In genomic region chr1:93837335-93837734, GRCm38 (mm10) we compare ENCODE assay signal across 23 mouse cellular contexts. TPM values are rescaled to one million over a fixed set of nuclear protein-coding genes. Genes with fewer than 3 reads are reported as not detected.
DNase-seq lines count a peak whose midpoint lies in the region; ATAC-seq lines count a peak whose summit lies in the region.
"Had no signal": no experiment of that assay in that cellular context is flagged by ENCODE, and none has a peak within 500 bp of the region (broad histone marks: within the 10 kb centered on the region; RNA-seq: fewer than 3 reads in every experiment).

No protein-coding gene starts in this region.

- peak; percentile 0 for DNase-seq in kidney, adult 9 months
- peak; percentile 50 for DNase-seq in lung, postnatal 36 days
- DNase-seq in lung, adult 18-20 months = no peak
- peak; percentile 2 for DNase-seq in MN1 (ENCODE audit: low spot score)
- peak; percentile 1 for DNase-seq in ZHBTc4 (ENCODE audit: low read depth, low spot score)
- DNase-seq: adrenal gland, postnatal 10 days; adrenal gland, postnatal 36 days; cerebellum, adult 18-20 months; cerebellum, adult 9-10 months; cerebellum, postnatal 14 days; gastrocnemius, postnatal 25 days; heart, adult 2 months had no signal

- H3K9me3 ChIP-seq in kidney, embryonic 15.5 days (replicated peaks) = no peaks in the 10 kb centered on the region
- no peaks in the 10 kb centered on the region for H3K9me3 ChIP-seq in forebrain, embryonic 16.5 days (ENCODE audit: control insufficient read depth, low read length)
- H3K9me3 ChIP-seq in midbrain, embryonic 16.5 days (replicated peaks; ENCODE audit: control insufficient read depth, low read length, poor library complexity, severe bottlenecking) = no peaks in the 10 kb centered on the region
- H3K9me3 ChIP-seq: forebrain, embryonic 10.5 days; heart, embryonic 10.5 days; heart, embryonic 13.5 days; hindbrain, embryonic 12.5 days; hindbrain, embryonic 15.5 days had no signal

- H3K4me2 ChIP-seq in kidney, embryonic 15.5 days = no peak overlapping the region
- H3K4me2 ChIP-seq in forebrain, embryonic 16.5 days (ENCODE audit: low read length) = no peak overlapping the region
- no peak overlapping the region for H3K4me2 ChIP-seq in midbrain, embryonic 16.5 days (ENCODE audit: low read length)
- H3K4me2 ChIP-seq: heart, embryonic 13.5 days; hindbrain, embryonic 12.5 days; hindbrain, embryonic 15.5 days had no signal

- H3K27me3 ChIP-seq in kidney, embryonic 15.5 days = no peaks in the 10 kb centered on the region
- H3K27me3 ChIP-seq in forebrain, embryonic 16.5 days (replicated peaks; ENCODE audit: control insufficient read depth, insufficient read depth, low read length) = no peaks in the 10 kb centered on the region
- H3K27me3 ChIP-seq in midbrain, embryonic 16.5 days (ENCODE audit: control insufficient read depth, insufficient read depth, low read depth, low read length) = no peaks in the 10 kb centered on the region
- H3K27me3 ChIP-seq: heart, embryonic 13.5 days; hindbrain, embryonic 12.5 days; hindbrain, embryonic 15.5 days had no signal

- no peak overlapping the region for H3K9ac ChIP-seq in kidney, embryonic 15.5 days
- no peak overlapping the region for H3K9ac ChIP-seq in forebrain, embryonic 16.5 days (replicated peaks; ENCODE audit: low read depth, low read length)
- no peak overlapping the region for H3K9ac ChIP-seq in midbrain, embryonic 16.5 days (ENCODE audit: low read depth, low read length)
- H3K9ac ChIP-seq: heart, embryonic 13.5 days; hindbrain, embryonic 12.5 days; hindbrain, embryonic 15.5 days had no signal

- peaks cover 19% of the 10 kb centered on the region for H3K36me3 ChIP-seq in kidney, embryonic 15.5 days
- no peaks in the 10 kb centered on the region; the same call in 1 of the 2 replicates for H3K36me3 ChIP-seq in forebrain, embryonic 16.5 days (ENCODE audit: control insufficient read depth, insufficient read depth)
- peaks cover 2% of the 10 kb centered on the region; the same call in 1 of the 2 replicates for H3K36me3 ChIP-seq in midbrain, embryonic 16.5 days (ENCODE audit: control insufficient read depth, insufficient read depth, low read length)

- no peaks in the 10 kb centered on the region for H3K4me1 ChIP-seq in kidney, embryonic 15.5 days
- no peaks in the 10 kb centered on the region for H3K4me1 ChIP-seq in forebrain, embryonic 16.5 days (replicated peaks; ENCODE audit: control insufficient read depth, insufficient read depth, low read length)
- no peaks in the 10 kb centered on the region for H3K4me1 ChIP-seq in midbrain, embryonic 16.5 days (ENCODE audit: control insufficient read depth, insufficient read depth, low read length)
- H3K4me1 ChIP-seq: forebrain, embryonic 10.5 days; heart, embryonic 13.5 days; hindbrain, embryonic 12.5 days; hindbrain, embryonic 15.5 days had no signal

- H3K4me3 ChIP-seq in kidney, embryonic 15.5 days (replicated peaks) = no peak overlapping the region
- H3K4me3 ChIP-seq in forebrain, embryonic 16.5 days (replicated peaks; ENCODE audit: low read length) = no peak overlapping the region
- no peak overlapping the region for H3K4me3 ChIP-seq in midbrain, embryonic 16.5 days (ENCODE audit: low read depth, low read length)
- H3K4me3 ChIP-seq: forebrain, embryonic 10.5 days; heart, adult 2 months; heart, embryonic 10.5 days; heart, embryonic 13.5 days; hindbrain, embryonic 12.5 days; hindbrain, embryonic 15.5 days had no signal

- WGBS in kidney, embryonic 15.5 days = 93% methylated on average over 8 of the region's 8 CpGs
- WGBS in forebrain, embryonic 16.5 days = 96% methylated on average over 8 of the region's 8 CpGs
- WGBS in midbrain, embryonic 16.5 days = 88% methylated on average over 8 of the region's 8 CpGs

- H3K27ac ChIP-seq in kidney, embryonic 15.5 days = no peak overlapping the region
- no peak overlapping the region for H3K27ac ChIP-seq in forebrain, embryonic 16.5 days (ENCODE audit: low read length)
- H3K27ac ChIP-seq in midbrain, embryonic 16.5 days (ENCODE audit: low read length) = no peak overlapping the region
- H3K27ac ChIP-seq: forebrain, embryonic 10.5 days; heart, adult 2 months; heart, embryonic 10.5 days; heart, embryonic 13.5 days; hindbrain, embryonic 12.5 days; hindbrain, embryonic 15.5 days had no signal

- no peak for ATAC-seq in kidney, embryonic 15.5 days (replicated peaks; ENCODE audit: low FRiP score)
- ATAC-seq in forebrain, embryonic 16.5 days = no peak
- ATAC-seq in midbrain, embryonic 16.5 days = no peak
- ATAC-seq: forebrain, embryonic 14.5 days had no signal

RNA-seq across cellular contexts. Expression of gene D2hgdh, which starts 12.6 kb away (rescaled TPM):
- 14.1 and 16.5 TPM in 2 replicates for polyA plus RNA-seq in kidney, embryonic 15.5 days (2015; fragmentation: Nextera tagmentation; extraction: Ambion mirVana)
- polyA plus RNA-seq in forebrain, embryonic 16.5 days (2015; fragmentation: Nextera tagmentation; extraction: Ambion mirVana) = 17.2 and 19.5 TPM in 2 replicates
- polyA plus RNA-seq in midbrain, embryonic 16.5 days (2015; fragmentation: Nextera tagmentation; extraction: Ambion mirVana) = 15.7 and 16.7 TPM in 2 replicates

RNA-seq across cellular contexts. Expression of gene Gal3st2, which starts 23.8 kb away (rescaled TPM):
- 0.34 TPM in 1 of 2 replicates, not detected in the other for polyA plus RNA-seq in kidney, embryonic 15.5 days (2015; fragmentation: Nextera tagmentation; extraction: Ambion mirVana)
- not detected in 2 replicates for polyA plus RNA-seq in forebrain, embryonic 16.5 days (2015; fragmentation: Nextera tagmentation; extraction: Ambion mirVana)
- not detected in 2 replicates for polyA plus RNA-seq in midbrain, embryonic 16.5 days (2015; fragmentation: Nextera tagmentation; extraction: Ambion mirVana)
- polyA plus RNA-seq: embryonic facial prominence, embryonic 11.5 days; forebrain, embryonic 10.5 days; forebrain, embryonic 14.5 days; gonadal fat pad, adult 2 months; heart, embryonic 10.5 days; hindbrain, embryonic 12.5 days; hindbrain, embryonic 15.5 days had no signal

RNA-seq across cellular contexts. Expression of gene Ing5, which starts 33.6 kb away (rescaled TPM):
- 19.0 and 19.3 TPM in 2 replicates for polyA plus RNA-seq in kidney, embryonic 15.5 days (2015; fragmentation: Nextera tagmentation; extraction: Ambion mirVana)
- 11.9 and 12.3 TPM in 2 replicates for polyA plus RNA-seq in forebrain, embryonic 16.5 days (2015; fragmentation: Nextera tagmentation; extraction: Ambion mirVana)
- polyA plus RNA-seq in midbrain, embryonic 16.5 days (2015; fragmentation: Nextera tagmentation; extraction: Ambion mirVana) = 10.0 and 10.4 TPM in 2 replicates

RNA-seq across cellular contexts. Expression of gene Dtymk, which starts 35.6 kb away (rescaled TPM):
- 251 and 258 TPM in 2 replicates for polyA plus RNA-seq in kidney, embryonic 15.5 days (2015; fragmentation: Nextera tagmentation; extraction: Ambion mirVana)
- 180 and 189 TPM in 2 replicates for polyA plus RNA-seq in forebrain, embryonic 16.5 days (2015; fragmentation: Nextera tagmentation; extraction: Ambion mirVana)
- 134 and 140 TPM in 2 replicates for polyA plus RNA-seq in midbrain, embryonic 16.5 days (2015; fragmentation: Nextera tagmentation; extraction: Ambion mirVana)

Comparison
In these comparisons a context has a peak if more than half of its experiments do, and no peak if none do; other contexts are left out.
1. DNase-seq: peak in kidney, adult 9 months (single experiment), lung, postnatal 36 days (single experiment), MN1 (single experiment) and ZHBTc4 (single experiment); none in lung, adult 18-20 months (0 of 2).